Mouse (Mus musculus): ENCODE results near the gene Palm2.

Palm2 gene

DNA sequence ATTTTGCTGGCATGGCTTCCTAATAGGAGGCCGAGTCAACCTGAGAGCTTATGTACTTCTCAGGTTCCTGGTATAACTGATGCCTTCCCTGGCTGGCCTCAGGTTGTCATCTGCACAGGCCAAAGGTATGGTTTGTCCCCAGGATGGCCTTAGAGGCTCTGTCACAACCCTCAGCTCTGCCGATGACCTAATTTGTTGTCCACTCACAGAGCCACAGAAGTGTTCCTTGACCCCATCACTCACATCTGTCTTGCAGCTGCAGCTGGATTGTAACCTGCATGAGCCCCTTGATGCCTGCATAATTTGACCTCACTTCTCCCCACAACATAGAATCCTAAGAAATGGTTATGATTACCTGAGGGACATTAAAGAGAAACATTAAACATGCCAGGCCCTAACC is 190.8 kb downstream of the Palm2 start:
- DNase-seq, result no peak

DNA sequence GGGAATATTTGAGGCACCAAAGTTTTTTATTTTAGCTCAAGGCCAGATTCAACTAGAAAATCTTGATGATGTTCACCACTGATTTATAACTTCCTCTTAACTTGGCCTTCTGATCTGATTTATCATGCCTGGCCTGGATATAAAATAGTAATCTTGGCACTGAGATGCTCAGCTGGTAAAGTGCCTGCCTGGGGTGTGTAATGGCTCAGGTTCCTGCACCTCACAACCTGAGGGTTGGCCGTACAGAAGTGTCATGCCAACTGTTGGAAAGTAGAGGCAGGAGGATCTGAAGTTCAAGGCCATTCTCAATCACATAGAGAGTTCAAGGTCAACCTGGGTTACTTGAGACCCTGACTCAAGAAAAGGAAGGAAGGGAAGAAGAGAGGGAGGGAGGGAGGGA is 191.3 kb downstream of the Palm2 start:
- DNase-seq, result no peak

GRCm38 (mm10) chr4:57625756-57626155 is 191.7 kb downstream of the Palm2 start:
- no peak for DNase-seq

- DNase-seq, result no peak
These were observed 192.9 kb downstream of the Palm2 start for GRCm38 (mm10) chr4:57626921-57627320.

DNA sequence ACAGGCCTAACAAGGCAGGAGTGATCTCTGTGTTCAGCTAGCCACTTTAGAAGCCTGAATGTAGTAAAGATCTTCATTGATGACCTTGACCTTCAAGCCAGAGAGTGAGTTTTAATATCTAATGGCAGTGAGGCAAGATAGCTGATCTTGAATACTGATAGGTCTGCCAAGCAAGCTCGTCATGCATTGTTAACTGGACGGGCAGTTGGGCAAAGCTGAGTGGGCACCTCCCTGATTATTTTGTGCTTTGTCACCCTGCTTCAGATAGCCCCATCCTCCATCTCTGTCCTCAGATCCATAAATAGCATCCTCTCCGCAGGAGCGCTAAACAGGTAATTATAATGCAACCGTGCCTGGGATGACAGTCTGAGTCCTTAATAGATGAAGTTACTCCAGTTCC is 198.3 kb downstream of the Palm2 start:
- no peak for DNase-seq

DNA sequence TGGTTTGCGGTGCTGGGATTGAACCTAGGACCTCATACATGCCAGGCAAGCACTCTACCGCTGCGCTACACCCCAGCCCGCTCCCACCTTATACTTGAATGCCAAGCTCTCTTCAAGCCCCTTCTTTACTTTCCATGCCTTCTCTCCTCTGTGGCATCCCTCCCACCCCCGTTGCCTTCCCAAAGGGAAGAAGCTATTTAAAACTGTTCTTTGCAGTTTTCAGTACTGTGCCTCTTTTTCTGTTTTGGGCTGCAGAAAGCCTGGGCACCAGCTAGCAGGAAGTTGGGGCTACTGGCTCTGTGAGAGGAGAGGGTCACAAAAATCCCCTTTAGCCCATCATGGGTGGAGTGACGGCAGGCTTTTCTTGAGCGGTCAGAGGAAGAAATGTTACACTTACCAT is 199.0 kb downstream of the Palm2 start:
- DNase-seq, result no peak

GRCm38 (mm10) chr4:57634956-57635355 is 200.9 kb downstream of the Palm2 start:
- no peak for DNase-seq

DNA sequence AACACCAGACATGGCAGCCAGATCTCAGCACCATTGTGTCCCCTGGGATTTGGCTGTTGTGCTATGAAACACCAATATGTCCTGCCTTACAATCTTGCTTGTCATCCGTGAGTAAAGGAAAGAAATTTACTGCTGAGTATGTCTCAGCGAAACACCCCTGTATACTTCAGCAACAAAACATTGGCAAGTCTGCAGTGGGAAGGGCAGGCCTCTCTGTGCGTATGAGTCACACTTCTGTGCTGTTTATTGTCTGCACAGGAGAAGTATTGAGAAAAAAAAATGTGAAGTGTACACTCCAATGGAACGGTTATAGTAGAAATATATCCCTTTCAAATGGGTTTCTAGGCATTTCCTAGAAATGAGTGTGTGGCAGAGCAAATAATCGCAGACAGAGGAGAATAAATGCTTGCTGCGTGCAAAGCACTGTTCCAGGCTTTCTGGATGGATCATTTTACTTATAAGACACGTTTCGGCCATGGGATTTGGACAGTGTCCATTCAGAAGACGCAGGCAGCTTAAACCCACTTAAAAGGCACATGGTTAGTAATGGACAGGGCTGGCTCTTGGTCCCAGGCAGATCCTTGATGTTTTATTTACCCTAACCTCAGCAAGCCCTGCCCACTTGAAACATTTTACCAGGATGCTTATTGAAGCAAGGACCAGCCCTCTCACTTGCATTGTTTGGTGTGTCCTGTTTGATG is 202.9 kb downstream of the Palm2 start:
- no peak for DNase-seq

DNA sequence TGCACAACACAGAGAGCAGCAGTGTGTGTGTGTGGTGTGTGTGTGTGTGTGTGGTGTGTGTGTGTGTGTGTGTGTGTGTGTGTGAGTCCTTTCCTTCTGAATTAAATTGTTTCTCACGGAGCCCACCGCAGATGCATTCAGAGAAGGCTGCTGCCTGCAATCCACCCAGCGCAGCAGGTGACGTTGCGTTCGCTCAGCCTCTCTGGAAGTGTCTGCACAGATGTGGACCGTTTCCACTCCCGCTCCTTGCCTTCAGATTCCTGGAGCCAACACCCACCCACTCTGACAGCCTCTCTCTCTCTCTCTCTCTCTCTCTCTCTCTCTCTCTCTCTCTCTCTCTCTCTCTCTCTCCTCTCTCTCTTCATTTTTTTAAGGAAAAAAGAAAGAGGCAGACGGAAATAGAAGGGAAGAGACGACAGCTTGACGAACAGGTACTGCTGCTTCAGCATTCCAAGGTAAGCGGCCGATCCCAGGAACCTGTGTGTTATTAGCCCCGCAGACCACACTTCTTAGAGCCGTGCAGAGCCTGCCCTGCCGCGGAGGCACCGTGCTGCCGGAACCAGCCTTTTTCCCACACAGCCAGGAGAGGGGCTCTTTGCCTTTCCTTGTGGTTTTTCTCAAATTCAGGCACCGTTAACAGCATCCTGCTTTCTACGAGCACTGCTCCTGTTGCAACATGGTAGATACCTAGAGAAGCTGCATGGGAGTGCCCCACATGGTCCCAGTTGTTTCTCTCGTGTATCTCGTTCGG is 203.8 kb downstream of the Palm2 start:
- peak; percentile 41 to 46 for DNase-seq

GRCm38 (mm10) chr4:57638941-57639340 is 204.9 kb downstream of the Palm2 start:
- DNase-seq, result peak; percentile 11 to 21

DNA sequence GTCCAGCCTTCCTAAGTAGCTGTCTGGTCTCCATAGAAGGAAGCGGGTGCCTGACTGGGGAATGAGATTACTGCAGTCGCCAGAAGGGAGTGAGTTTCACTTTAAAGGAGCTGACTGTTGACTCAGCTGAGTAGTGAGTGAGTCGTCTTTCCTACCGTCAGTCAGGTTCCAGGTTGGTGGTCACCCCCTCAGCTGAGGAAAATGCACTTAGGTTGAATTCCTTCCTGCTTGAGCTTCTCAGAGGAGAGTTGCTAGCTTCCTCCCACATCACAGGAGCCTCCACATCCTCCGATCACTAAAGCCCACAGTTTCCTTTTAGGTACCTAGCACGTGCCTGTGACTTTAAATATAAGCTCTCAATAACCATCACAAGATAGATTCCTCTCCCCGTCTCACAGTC is 206.2 kb downstream of the Palm2 start:
- DNase-seq, result no peak

DNA sequence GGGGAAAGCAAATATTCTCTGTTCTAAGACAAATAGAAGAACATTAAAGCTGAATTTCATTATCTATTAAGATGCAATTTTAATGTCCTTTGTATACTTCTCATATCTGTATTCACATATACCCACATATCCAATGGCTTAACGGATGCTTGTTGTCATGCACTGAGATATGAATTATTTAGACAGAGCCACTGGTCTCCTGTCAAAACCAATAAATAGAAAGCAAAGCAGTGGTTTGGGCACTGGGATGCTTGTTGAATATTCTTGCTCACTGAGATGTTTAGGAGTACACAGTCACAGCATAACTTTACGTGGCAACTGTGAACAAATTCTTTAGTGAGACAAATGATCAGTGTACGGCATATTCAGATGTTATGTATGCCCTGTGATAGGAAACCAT is 206.9 kb downstream of the Palm2 start:
- DNase-seq, result no peak

DNA sequence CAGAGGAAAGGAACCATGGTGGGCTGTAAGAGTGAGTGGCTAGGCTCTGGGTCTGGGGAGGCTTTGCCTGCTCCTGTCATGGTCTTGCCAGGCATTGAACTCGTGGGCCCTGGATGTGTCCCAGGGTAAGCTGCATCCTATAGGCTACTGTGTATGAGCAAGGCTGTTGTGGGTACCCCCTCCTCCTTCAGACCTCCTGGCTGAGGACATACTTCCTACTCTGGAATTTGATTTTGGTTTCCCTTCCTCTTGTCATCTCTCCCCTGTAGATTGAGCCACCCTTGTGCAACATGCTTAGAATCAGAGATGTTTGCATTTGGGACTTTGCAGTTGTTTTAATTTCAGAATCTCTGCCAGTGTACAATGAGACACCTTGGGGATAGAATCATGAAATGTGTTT is 216.9 kb downstream of the Palm2 start:
- DNase-seq, result no peak

- DNase-seq, result no peak
These were observed 217.5 kb downstream of the Palm2 start for GRCm38 (mm10) chr4:57651547-57651946.

GRCm38 (mm10) chr4:57652185-57652904 is 218.3 kb downstream of the Palm2 start:
- DNase-seq, result no peak

DNA sequence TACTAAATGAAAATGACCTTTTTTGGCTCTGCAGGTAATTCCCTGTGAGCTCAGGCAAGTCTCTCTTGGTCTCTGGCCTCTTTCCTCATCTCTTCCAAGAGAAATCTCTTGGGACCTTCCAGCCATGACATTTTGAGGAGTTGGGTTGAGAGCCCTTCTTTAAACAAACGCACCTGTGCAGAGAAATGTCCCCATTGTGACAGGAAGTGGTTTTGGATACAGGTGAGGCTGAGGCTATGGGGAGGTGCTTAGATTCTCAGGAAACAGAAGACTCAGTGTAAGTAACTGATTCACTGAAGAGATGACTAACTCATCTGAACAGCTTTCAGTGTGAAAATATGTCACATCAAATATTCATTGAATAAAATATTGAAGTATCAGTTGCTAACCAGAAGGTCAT is 221.9 kb downstream of the Palm2 start:
- no peak for DNase-seq

DNA sequence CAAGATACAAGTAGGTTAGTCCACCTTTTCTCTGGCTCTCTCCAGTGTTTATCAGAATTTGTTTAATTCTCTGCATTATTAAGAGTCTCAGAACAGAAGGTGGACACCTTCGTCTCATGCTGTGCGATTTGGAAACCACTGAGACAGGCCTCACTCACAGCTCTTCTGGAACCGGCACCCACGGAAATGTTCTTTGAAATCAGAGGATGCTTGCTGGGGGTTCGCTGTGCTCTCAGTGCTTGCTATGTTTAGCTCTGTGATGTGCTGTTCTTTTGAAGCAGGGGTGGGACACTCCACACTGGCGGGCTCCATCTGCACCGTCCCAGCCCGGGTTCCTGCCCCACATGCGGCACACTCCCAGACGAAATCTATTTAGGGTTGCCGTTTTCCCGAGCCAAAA is 222.3 kb downstream of the Palm2 start:
- peak in 1 of 2 experiments; percentile 23 for DNase-seq

DNA sequence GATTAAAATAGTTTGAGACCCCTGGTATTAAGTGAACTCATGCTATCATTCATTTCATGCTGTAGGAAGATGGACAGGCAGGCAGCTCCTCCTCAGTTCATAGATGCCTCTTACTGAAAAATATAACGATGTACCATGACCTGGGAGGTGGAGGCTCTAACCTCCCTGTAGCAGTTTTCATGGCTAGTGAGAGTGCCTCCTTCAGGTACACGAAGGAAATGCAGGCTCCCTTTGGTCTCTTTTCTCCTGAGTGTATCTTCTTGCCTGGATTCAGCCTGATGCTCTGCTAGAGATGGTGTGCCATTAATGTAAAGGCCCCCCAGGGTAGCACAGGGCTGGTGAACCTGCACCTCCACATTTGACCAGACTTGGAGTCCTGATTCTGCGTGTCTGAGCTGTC is 222.8 kb downstream of the Palm2 start:
- DNase-seq, result no peak

DNA sequence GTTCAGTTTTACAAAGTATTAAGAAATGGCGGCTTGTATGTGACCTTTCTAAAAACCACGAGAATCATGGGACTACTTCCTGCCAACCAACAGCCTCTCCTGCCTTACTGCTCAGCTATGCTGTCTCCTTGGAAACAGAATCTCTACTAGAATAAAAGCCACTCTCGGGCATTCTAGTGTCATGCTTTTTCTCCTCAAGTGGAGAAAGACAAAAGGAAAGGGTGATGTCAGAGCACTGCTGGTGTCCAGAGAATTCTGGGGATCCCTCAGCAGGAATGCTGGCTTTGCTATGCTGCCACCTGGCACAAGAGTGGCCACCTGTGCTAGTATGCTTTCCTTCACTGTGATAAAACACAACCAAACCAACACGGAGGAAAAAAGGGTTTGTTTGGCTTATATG is 226.4 kb downstream of the Palm2 start:
- DNase-seq, result peak; percentile 37 to 61

- no peak for DNase-seq
These were observed 232.1 kb downstream of the Palm2 start for GRCm38 (mm10) chr4:57666101-57666500.

DNA sequence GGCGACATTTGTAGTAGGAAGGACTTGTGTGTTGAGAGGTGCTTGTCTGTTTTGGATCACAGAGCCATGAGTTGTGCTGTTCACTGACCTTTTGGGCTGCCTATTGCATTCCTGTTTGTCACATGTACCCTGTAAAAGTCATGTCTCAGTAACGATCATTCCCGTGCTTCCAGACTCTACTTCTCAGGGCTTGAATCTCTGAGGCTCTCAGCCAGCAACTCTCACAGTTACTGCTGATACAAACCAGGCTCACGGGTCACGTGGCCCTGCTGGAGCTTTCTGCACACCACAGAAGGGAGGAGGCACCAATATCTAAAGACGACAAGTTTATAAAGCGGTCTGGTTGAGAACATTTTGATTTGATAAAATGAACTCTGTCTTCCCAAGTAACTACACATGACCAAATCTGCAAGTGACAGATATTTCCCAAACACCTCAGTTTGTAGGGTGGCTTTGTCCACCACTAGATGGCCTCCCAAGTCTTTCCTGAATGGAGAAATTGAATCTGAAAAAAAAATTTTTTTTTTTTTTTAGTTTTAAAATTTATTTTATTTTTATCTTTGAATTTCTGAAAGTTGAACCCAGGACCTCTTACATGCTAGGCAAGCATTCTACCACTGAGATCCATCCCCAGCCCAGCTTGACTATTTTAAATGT is 236.9 kb downstream of the Palm2 start:
- DNase-seq, result peak in 1 of 2 experiments; percentile 23

DNA sequence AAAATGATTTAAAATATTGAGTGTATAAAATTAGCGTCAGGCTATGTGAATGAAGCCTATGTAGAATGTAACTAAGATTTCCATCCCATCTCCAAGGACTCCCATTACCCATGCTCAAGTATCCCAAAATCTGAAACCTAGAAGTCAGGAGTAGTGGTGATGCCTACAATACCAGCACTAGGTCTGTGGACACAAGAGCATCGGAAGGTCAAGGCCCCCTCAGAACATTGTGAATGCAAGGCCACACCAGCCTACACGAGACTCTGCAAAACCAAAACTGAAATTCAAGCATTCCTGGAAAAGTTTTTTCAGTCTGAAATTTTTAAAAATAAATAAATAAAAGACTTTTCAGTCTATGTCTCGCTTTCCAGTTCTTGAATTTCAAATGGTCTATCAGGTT is 238.5 kb downstream of the Palm2 start:
- DNase-seq, result no peak
